Mouse (Mus musculus): Measurements from ENCODE around the gene Lexm. TPM values are rescaled to one million over a fixed set of nuclear protein-coding genes. Genes with fewer than 3 reads are reported as not detected.
A peak's percentile ranks its signal among the peaks of the same experiment; 100 is the strongest.

The Lexm gene
- total and polyA plus RNA-seq, 3 experiments = 0.19 to 0.21 TPM; not detected in 1

DNA sequence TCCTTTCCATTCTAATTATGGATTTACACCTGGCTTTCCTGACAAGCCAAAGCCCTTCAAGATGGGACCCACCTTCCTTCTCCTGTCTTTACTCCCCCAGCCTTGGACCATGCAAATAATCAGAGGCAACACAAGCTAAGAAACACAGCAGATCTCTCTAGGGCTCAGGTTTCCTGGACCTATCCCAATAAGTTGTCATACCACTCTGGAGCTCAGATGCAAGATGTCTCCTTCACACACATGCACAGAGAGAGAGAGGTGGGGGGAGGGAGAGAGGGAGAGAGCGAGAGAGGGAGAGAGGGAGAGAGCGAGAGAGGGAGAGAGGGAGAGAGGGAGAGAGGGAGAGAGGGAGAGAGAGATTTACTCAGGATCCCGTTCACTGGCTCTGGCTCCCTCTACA lies 15.3 kb upstream of the Lexm start:
- Histone ChIP-seq H3K9me3 (replicated peaks; ENCODE audit: low read length) (no peaks in the 10 kb centered on the region), H3K4me2 (ENCODE audit: insufficient read depth, low read depth, poor library complexity, severe bottlenecking) (no peak overlapping the region), H3K4me3 (replicated peaks in 1 of 3; ENCODE audit: low read depth in 2 of 3, low read length in 2 of 3, poor library complexity in 1 of 3) (no peak overlapping the region), H3K79me2 (replicated peaks; ENCODE audit: control insufficient read depth, extremely low read depth, insufficient read depth, poor library complexity, severe bottlenecking) (no peaks in the 10 kb centered on the region), H3K9ac (ENCODE audit: insufficient read depth, low read depth) (no peak overlapping the region), H3K36me3 (replicated peaks in 1 of 2; ENCODE audit: control insufficient read depth in 1 of 2, insufficient read depth in 1 of 2, low read length in 1 of 2) (no peaks in the 10 kb centered on the region), H3K4me1 (ENCODE audit: control insufficient read depth in 1 of 2, insufficient read depth in 2 of 2) (peaks cover 0 to 8% of the 10 kb centered on the region in 2 experiments; a peak in 2 of 4 replicates), H3K27me3 (replicated peaks) (peaks cover 70% of the 10 kb centered on the region), H3K27ac (ENCODE audit: insufficient read depth, low read depth) (no peak overlapping the region)
- no peak for DNase-seq (ENCODE audit: extremely low read depth)
- dilution Hi-C loops (cut with MboI; ENCODE audit: extremely low pct_ligation_motif_present, extremely low pct_unique_long_range_greater_than_20kb, low sequenced_read_pairs) (no loop called here), in situ Hi-C loops (cut with MboI; ENCODE audit: low pct_ligation_motif_present, low pct_unique_long_range_greater_than_20kb, low sequenced_read_pairs) (loop anchor here (10.0 to 25.0 kb wide), 2 partner anchors 162 to 530 kb away; no protein-coding TSS in a partner anchor)
- no peak for TF ChIP-seq MAX (IDR thresholded peaks at IDR 0.05; ENCODE audit: low read length)
- TF ChIP-seq HCFC1 (IDR thresholded peaks at IDR 0.05; ENCODE audit: low read depth, low read length) = no peak

DNA sequence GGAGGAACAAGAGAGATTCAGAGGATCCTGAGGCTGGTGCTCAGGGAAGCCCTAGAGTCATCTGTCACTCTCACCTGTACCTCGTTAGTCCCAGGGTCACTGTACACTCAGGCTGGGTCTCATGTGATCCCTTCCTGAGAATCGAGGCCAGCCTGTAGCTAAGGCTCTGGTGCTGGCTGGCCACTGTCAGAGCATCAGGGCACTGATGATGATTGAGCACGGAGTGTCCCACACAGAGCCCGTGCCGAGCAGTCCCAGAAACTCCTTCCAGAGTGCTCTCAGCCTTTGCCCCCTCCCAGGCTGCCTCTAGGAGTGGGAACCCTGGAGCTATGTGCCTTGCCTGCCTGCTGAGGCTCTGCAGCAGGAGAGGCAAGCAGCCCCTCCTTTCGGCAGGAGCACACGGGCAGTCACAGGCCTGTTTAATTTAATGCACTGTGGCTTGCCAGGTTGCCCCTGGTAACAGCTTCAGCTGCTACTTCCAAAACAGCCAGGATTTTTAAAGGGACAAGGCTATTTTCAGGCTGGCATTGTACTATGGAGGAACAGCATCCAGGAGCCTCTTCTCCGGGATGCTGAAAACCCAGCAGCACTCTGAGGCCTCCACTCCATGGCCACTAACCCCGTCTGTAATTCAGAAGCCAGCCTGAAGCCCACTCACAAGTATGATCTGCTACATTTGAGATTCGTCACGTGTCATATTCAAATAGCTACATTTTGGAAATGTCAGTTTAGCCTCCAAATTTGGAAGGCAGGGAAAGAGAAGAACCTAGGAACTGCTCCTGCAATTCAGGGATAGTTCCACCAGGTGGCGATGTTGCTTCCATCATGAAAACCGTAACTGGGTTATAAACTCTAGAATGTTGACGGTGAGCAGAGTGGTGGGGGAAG lies 13.5 kb upstream of the Lexm start:
- Histone ChIP-seq H3K4me1 (ENCODE audit: control insufficient read depth in 1 of 2, insufficient read depth in 2 of 2) (peaks cover 0 to 8% of the 10 kb centered on the region in 2 experiments; a peak in 2 of 4 replicates), H3K9ac (ENCODE audit: insufficient read depth, low read depth) (no peak overlapping the region), H3K79me2 (replicated peaks; ENCODE audit: control insufficient read depth, extremely low read depth, insufficient read depth, poor library complexity, severe bottlenecking) (no peaks in the 10 kb centered on the region), H3K4me3 (replicated peaks in 1 of 3; ENCODE audit: low read depth in 2 of 3, low read length in 2 of 3, poor library complexity in 1 of 3) (no peak overlapping the region), H3K27ac (ENCODE audit: insufficient read depth, low read depth) (no peak overlapping the region), H3K27me3 (replicated peaks) (peaks cover 63% of the 10 kb centered on the region), H3K4me2 (ENCODE audit: insufficient read depth, low read depth, poor library complexity, severe bottlenecking) (no peak overlapping the region), H3K36me3 (replicated peaks in 1 of 2; ENCODE audit: control insufficient read depth in 1 of 2, insufficient read depth in 1 of 2, low read length in 1 of 2) (no peaks in the 10 kb centered on the region), H3K9me3 (replicated peaks; ENCODE audit: low read length) (no peaks in the 10 kb centered on the region)
- dilution Hi-C loops (cut with MboI; ENCODE audit: extremely low pct_ligation_motif_present, extremely low pct_unique_long_range_greater_than_20kb, low sequenced_read_pairs) (no loop called here), in situ Hi-C loops (cut with MboI; ENCODE audit: low pct_ligation_motif_present, low pct_unique_long_range_greater_than_20kb, low sequenced_read_pairs) (loop anchor here (10.0 to 25.0 kb wide), 2 partner anchors 164 to 532 kb away; no protein-coding TSS in a partner anchor)
- TF ChIP-seq SMC3 (IDR thresholded peaks at IDR 0.05; ENCODE audit: low read depth, low read length) (peak; percentile 91), CTCF (conservative IDR thresholded peaks at IDR 0.05 in 1 of 2, IDR thresholded peaks at IDR 0.05 in 1 of 2; ENCODE audit: low read depth in 2 of 2, low read length in 2 of 2) (peak; percentile 84 to 96), ZC3H11A (IDR thresholded peaks at IDR 0.05; ENCODE audit: low read depth, low read length) (peak; percentile 40; the same call in 1 of the 2 replicates), HCFC1 (IDR thresholded peaks at IDR 0.05; ENCODE audit: low read depth, low read length) (no peak), RAD21 (IDR thresholded peaks at IDR 0.05; ENCODE audit: low read depth, low read length) (peak; percentile 79), MAZ (IDR thresholded peaks at IDR 0.05; ENCODE audit: low read depth, low read length) (no peak)
- peak; percentile 60 for DNase-seq (ENCODE audit: extremely low read depth)

DNA sequence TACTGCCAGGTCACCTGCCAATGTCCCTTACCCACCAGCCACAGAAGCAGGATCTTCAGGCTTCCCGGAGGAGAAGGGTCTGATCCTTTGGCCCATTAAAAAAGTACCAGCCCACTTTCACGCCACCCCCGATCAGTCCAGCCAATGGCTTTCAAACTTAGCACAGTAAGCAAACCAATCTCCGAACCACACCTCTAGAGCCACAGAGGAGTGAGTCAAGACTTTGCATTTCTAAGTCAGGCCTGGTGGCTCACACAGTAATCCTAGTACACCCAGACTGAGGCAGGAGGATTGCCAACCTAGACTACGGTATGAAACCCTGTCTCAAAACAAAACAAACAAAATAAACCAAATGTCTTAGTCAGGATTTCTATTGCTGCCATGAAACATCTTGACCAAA lies 12.3 kb upstream of the Lexm start:
- Histone ChIP-seq H3K4me1 (ENCODE audit: control insufficient read depth in 1 of 2, insufficient read depth in 2 of 2) (peaks cover 0 to 8% of the 10 kb centered on the region in 2 experiments; a peak in 2 of 4 replicates), H3K9ac (ENCODE audit: insufficient read depth, low read depth) (no peak overlapping the region), H3K27ac (ENCODE audit: insufficient read depth, low read depth) (no peak overlapping the region), H3K4me3 (replicated peaks in 1 of 3; ENCODE audit: low read depth in 2 of 3, low read length in 2 of 3, poor library complexity in 1 of 3) (no peak overlapping the region), H3K4me2 (ENCODE audit: insufficient read depth, low read depth, poor library complexity, severe bottlenecking) (no peak overlapping the region), H3K9me3 (replicated peaks; ENCODE audit: low read length) (no peaks in the 10 kb centered on the region), H3K27me3 (replicated peaks) (peaks cover 63% of the 10 kb centered on the region), H3K36me3 (replicated peaks in 1 of 2; ENCODE audit: control insufficient read depth in 1 of 2, insufficient read depth in 1 of 2, low read length in 1 of 2) (no peaks in the 10 kb centered on the region), H3K79me2 (replicated peaks; ENCODE audit: control insufficient read depth, extremely low read depth, insufficient read depth, poor library complexity, severe bottlenecking) (no peaks in the 10 kb centered on the region)
- TF ChIP-seq PAX5 (IDR thresholded peaks at IDR 0.05; ENCODE audit: low read length) = no peak
- TF ChIP-seq TBP (conservative IDR thresholded peaks at IDR 0.05; ENCODE audit: low read depth, low read length) = no peak
- no peak for TF ChIP-seq POLR2AphosphoS2 (IDR thresholded peaks at IDR 0.05; ENCODE audit: low read depth, low read length)
- TF ChIP-seq NRF1 (IDR thresholded peaks at IDR 0.05; ENCODE audit: low read depth, low read length) = no peak
- no peak for TF ChIP-seq CTCF (conservative IDR thresholded peaks at IDR 0.05 in 1 of 2, IDR thresholded peaks at IDR 0.05 in 1 of 2; ENCODE audit: low read depth in 2 of 2, low read length in 2 of 2)
- no peak for TF ChIP-seq E2F4 (IDR thresholded peaks at IDR 0.05; ENCODE audit: insufficient replicate concordance, low read depth, low read length)
- no peak for TF ChIP-seq CHD2 (IDR thresholded peaks at IDR 0.05; ENCODE audit: low read length)
- TF ChIP-seq NELFE (IDR thresholded peaks at IDR 0.05; ENCODE audit: low read depth, low read length) = no peak
- TF ChIP-seq USF1 (IDR thresholded peaks at IDR 0.05; ENCODE audit: low read depth, low read length) = no peak
- TF ChIP-seq GABPA (IDR thresholded peaks at IDR 0.05; ENCODE audit: insufficient replicate concordance, low read depth, low read length) = no peak
- TF ChIP-seq KAT2A (IDR thresholded peaks at IDR 0.05; ENCODE audit: insufficient replicate concordance, low read length) = no peak
- in situ Hi-C loops (cut with MboI; ENCODE audit: low pct_ligation_motif_present, low pct_unique_long_range_greater_than_20kb, low sequenced_read_pairs) = loop anchor here (5.0 to 25.0 kb wide), 2 partner anchors 78 to 533 kb away; no protein-coding TSS in a partner anchor
- no peak for DNase-seq (ENCODE audit: extremely low read depth)
- dilution Hi-C loops (cut with MboI; ENCODE audit: extremely low pct_ligation_motif_present, extremely low pct_unique_long_range_greater_than_20kb, low sequenced_read_pairs) = no loop called here
